Mouse (Mus musculus) myocyte (in vitro differentiated cells): ENCODE measurements around the gene Rere.
A peak's percentile ranks its signal among the peaks of the same experiment; 100 is the strongest.

Experiments
- CEBPB ChIP-seq: IDR thresholded peaks from 2 replicates; pipeline ENCODE4 v1.6.1; 2011; ENCODE audit warnings: mild to moderate bottlenecking, moderate library complexity; ENCODE audit not compliant: poor library complexity, insufficient read depth, severe bottlenecking
- E2F4 ChIP-seq: IDR thresholded peaks from one replicate; pipeline ENCODE4 v1.6.1; 2011; ENCODE audit warnings: mild to moderate bottlenecking, control low read depth, moderate library complexity; ENCODE audit not compliant: insufficient read depth
- MAX ChIP-seq: IDR thresholded peaks from one replicate; pipeline ENCODE4 v1.6.1; 2011; ENCODE audit warnings: low read depth, mild to moderate bottlenecking, control low read depth
- MYOD1 ChIP-seq, 3 experiments: IDR thresholded peaks; one replicate each; pipeline ENCODE4 v1.6.1; 2011; ENCODE audit warnings: control low read depth in 2 of 3, low read depth in 2 of 3, mild to moderate bottlenecking in 2 of 3, moderate library complexity in 1 of 3; ENCODE audit not compliant: insufficient read length in 2 of 3, control insufficient read depth in 1 of 3
- POLR2A ChIP-seq: IDR thresholded peaks from one replicate; pipeline ENCODE4 v1.6.1; 2011; ENCODE audit warnings: low read depth, mild to moderate bottlenecking, control low read depth, moderate library complexity; ENCODE audit not compliant: insufficient read length
- POLR2AphosphoS2 ChIP-seq: IDR thresholded peaks from one replicate; pipeline ENCODE4 v1.6.1; 2011; ENCODE audit warnings: low read depth, control low read depth; ENCODE audit not compliant: insufficient read length
- REST ChIP-seq: IDR thresholded peaks from one replicate; pipeline ENCODE4 v1.6.1; 2011; ENCODE audit warnings: mild to moderate bottlenecking, control low read depth, moderate library complexity; ENCODE audit not compliant: insufficient read depth, insufficient read length
- SRF ChIP-seq: IDR thresholded peaks from one replicate; pipeline ENCODE4 v1.6.1; 2011; ENCODE audit warnings: low read depth; ENCODE audit not compliant: control insufficient read depth, insufficient read length
- TCF12 ChIP-seq: IDR thresholded peaks from one replicate; pipeline ENCODE4 v1.6.1; 2011; ENCODE audit warnings: mild to moderate bottlenecking, control low read depth; ENCODE audit not compliant: poor library complexity, insufficient read depth, severe bottlenecking
- USF1 ChIP-seq: IDR thresholded peaks from one replicate; pipeline ENCODE4 v1.6.1; 2011; ENCODE audit warnings: low read depth, mild to moderate bottlenecking, control low read depth, moderate library complexity

- TF ChIP-seq MAX (no peak), MYOD1 (IDR thresholded peaks at IDR 0.05; ENCODE audit: control insufficient read depth in 1 of 3, insufficient read length in 2 of 3, low read depth in 2 of 3) (peak in 2 of 3 experiments; percentile 49 to 74), POLR2AphosphoS2 (no peak), TCF12 (no peak), POLR2A (no peak), REST (no peak), USF1 (no peak), E2F4 (no peak), CEBPB (no peak), SRF (no peak)
Measured at GRCm38 (mm10) chr4:150569834-150570571, 288.6 kb downstream of the Rere start.
